Mouse (Mus musculus) erythroblast, embryonic 14.5 days (primary cell): ENCODE results near the gene Rp2.

ENCODE experiments used
- GATA1 ChIP-seq: IDR thresholded peaks from 2 replicates; pipeline ENCODE4 v1.6.1; 2012; ENCODE audit warnings: low read length, inconsistent platforms, mixed read lengths
- TAL1 ChIP-seq: IDR thresholded peaks from 3 replicates; pipeline ENCODE4 v1.6.1; 2012; ENCODE audit warnings: low read length, inconsistent platforms, mixed read lengths

GRCm38 (mm10) chrX:20387006-20387405 is 22.7 kb downstream of the Rp2 start:
- TF ChIP-seq TAL1 = no peak
- no peak for TF ChIP-seq GATA1
